ENCODE assay signal across 8 mouse cellular contexts in the genomic region with DNA sequence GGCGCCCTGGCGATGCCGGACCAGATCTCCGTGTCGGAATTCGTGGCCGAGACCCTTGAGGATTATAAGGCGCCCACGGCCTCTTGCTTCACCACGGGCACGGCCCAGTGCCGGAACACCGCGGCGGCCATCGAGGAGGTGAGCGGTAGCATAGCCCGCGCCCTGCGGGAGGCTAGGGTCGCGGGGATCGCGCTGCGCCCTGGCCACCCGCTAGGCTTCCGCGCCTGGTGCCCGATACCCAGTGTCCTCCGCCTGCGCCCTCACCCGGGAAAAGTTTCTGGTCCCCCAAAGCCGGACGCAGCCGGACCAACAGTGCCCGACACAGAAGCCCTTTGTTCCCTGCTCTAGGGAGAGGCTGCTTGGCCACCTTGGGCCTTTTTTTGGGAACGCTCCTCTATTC.
DNase-seq lines count a peak whose midpoint lies in the region; ATAC-seq and TF ChIP-seq lines count a peak whose summit lies in the region.
"Not testable (repeated sequence)": the region's sequence is repeated elsewhere in the genome, so short reads cannot be mapped to it uniquely, and the experiment has no call there.

No protein-coding gene starts in this region.

- H3K4me3 ChIP-seq in forebrain, embryonic 14.5 days (ENCODE audit: low read depth, low read length): peak overlapping the region; percentile 21
- H3K4me3 ChIP-seq in heart, embryonic 16.5 days (ENCODE audit: low read length): peak overlapping the region; percentile 53
- peak overlapping the region; percentile 40 for H3K4me3 ChIP-seq in intestine, postnatal 0 days (ENCODE audit: low read depth, low read length)
- H3K4me3 ChIP-seq in liver, embryonic 13.5 days (replicated peaks): peak overlapping the region; percentile 52
- peak overlapping the region; percentile 37 for H3K4me3 ChIP-seq in midbrain, embryonic 15.5 days

- DNase-seq in CD4-positive helper T cell, adult 2 months (ENCODE audit: low read depth, low spot score): peak; percentile 1
- peak; percentile 2 for DNase-seq in embryo, embryonic 10 days (ENCODE audit: low spot score)
- DNase-seq in forebrain, embryonic 14.5 days (ENCODE audit: low spot score); liver, embryonic 13.5 days: not testable (repeated sequence)
- peak; percentile 2 for DNase-seq in right cerebral cortex, postnatal 4 days

- 2% methylated on average over 29 of the region's 37 CpGs for WGBS in forebrain, embryonic 14.5 days
- 0% methylated on average over 31 of the region's 37 CpGs for WGBS in heart, embryonic 16.5 days
- 1% methylated on average over 34 of the region's 37 CpGs for WGBS in intestine, postnatal 0 days
- under 1% methylated on average over 36 of the region's 37 CpGs for WGBS in liver, embryonic 13.5 days (ENCODE audit: insufficient replicate concordance)
- under 1% methylated on average over 35 of the region's 37 CpGs for WGBS in midbrain, embryonic 15.5 days

- H3K9me3 ChIP-seq in forebrain, embryonic 14.5 days (replicated peaks; ENCODE audit: control insufficient read depth, low read length); heart, embryonic 16.5 days (replicated peaks; ENCODE audit: control insufficient read depth, low read length); intestine, postnatal 0 days (ENCODE audit: control insufficient read depth); liver, embryonic 13.5 days (replicated peaks); midbrain, embryonic 15.5 days: not testable (repeated sequence)

- not testable (repeated sequence) for TF ChIP-seq CTCF in intestine, postnatal 0 days (IDR thresholded peaks at IDR 0.05; ENCODE audit: low read depth)

- H3K4me2 ChIP-seq in forebrain, embryonic 14.5 days (ENCODE audit: low read length): 0 out of 2 replicates have a peak overlapping the region, but pooled peaks have one; percentile 28
- peak overlapping the region; percentile 50 for H3K4me2 ChIP-seq in heart, embryonic 16.5 days (ENCODE audit: low read depth, low read length)
- H3K4me2 ChIP-seq in intestine, postnatal 0 days (replicated peaks; ENCODE audit: low read depth): peak overlapping the region; percentile 64
- peak overlapping the region; percentile 47 for H3K4me2 ChIP-seq in liver, embryonic 13.5 days
- peak overlapping the region; percentile 36 for H3K4me2 ChIP-seq in midbrain, embryonic 15.5 days

- not testable (repeated sequence) for H3K36me3 ChIP-seq in forebrain, embryonic 14.5 days (ENCODE audit: control insufficient read depth, insufficient read depth, low read length); heart, embryonic 16.5 days (ENCODE audit: control insufficient read depth, insufficient read depth); intestine, postnatal 0 days (ENCODE audit: control insufficient read depth, insufficient read depth); liver, embryonic 13.5 days; midbrain, embryonic 15.5 days (replicated peaks)

- H3K4me1 ChIP-seq in forebrain, embryonic 14.5 days (ENCODE audit: control insufficient read depth, insufficient read depth, low read length); heart, embryonic 16.5 days (ENCODE audit: control insufficient read depth, insufficient read depth, low read length); intestine, postnatal 0 days (replicated peaks; ENCODE audit: control insufficient read depth, insufficient read depth, low read length); liver, embryonic 13.5 days (replicated peaks); midbrain, embryonic 15.5 days: not testable (repeated sequence)

- peak overlapping the region; percentile 17; the same call in 1 of the 2 replicates for H3K9ac ChIP-seq in forebrain, embryonic 14.5 days (ENCODE audit: low read length)
- H3K9ac ChIP-seq in heart, embryonic 16.5 days (ENCODE audit: low read length): peak overlapping the region; percentile 52
- H3K9ac ChIP-seq in intestine, postnatal 0 days (ENCODE audit: low read depth, low read length); midbrain, embryonic 15.5 days: not testable (repeated sequence)
- peak overlapping the region; percentile 29; the same call in 1 of the 2 replicates for H3K9ac ChIP-seq in liver, embryonic 13.5 days

- H3K27me3 ChIP-seq in forebrain, embryonic 14.5 days (replicated peaks; ENCODE audit: control insufficient read depth, insufficient read depth, low read length); heart, embryonic 16.5 days (ENCODE audit: control insufficient read depth, insufficient read depth, low read length); intestine, postnatal 0 days (replicated peaks; ENCODE audit: control insufficient read depth, insufficient read depth, low read length); liver, embryonic 13.5 days; midbrain, embryonic 15.5 days (replicated peaks): not testable (repeated sequence)

- H3K27ac ChIP-seq in forebrain, embryonic 14.5 days (ENCODE audit: low read depth, low read length); heart, embryonic 16.5 days (ENCODE audit: low read length); intestine, postnatal 0 days (ENCODE audit: low read depth, low read length); liver, embryonic 13.5 days; midbrain, embryonic 15.5 days: not testable (repeated sequence)

- ATAC-seq in forebrain, embryonic 14.5 days; heart, embryonic 16.5 days (replicated peaks; ENCODE audit: extremely low read depth, insufficient read depth, low FRiP score); intestine, postnatal 0 days; liver, embryonic 13.5 days (ENCODE audit: low read depth); midbrain, embryonic 15.5 days (replicated peaks): not testable (repeated sequence)
